Mouse (Mus musculus) naive thymus-derived CD4-positive, alpha-beta T cell, adult 5 months (primary cell): ENCODE measurements around the gene Pcdh17. TPM values are rescaled to one million over a fixed set of nuclear protein-coding genes. Genes with fewer than 3 reads are reported as not detected.

Experiments used
- polyA plus RNA-seq: library from polyadenylated mRNA; unstranded; fragments of 100-300 nt; shearing (Covaris generic); gene quantifications from one replicate; pipeline ENCODE4 v1.2.1, GENCODE M21; 2017

Gene Pcdh17
- 0.21 TPM for polyA plus RNA-seq

GRCm38 (mm10) chr14:84443288-84443686, at the start of gene Pcdh17:
Gene Pcdh17 (plus strand): TSS chr14:84443563.

